Mouse (Mus musculus): ENCODE results near the gene Trim31. TPM values are rescaled to one million over a fixed set of nuclear protein-coding genes. Genes with fewer than 3 reads are reported as not detected.

Gene Trim31
- total RNA-seq, 1 experiment = not detected

GRCm38 (mm10) chr17:36929236-36929932, 31.5 kb downstream of the Trim31 start:
- Histone ChIP-seq H3K4me1 (ENCODE audit: control insufficient read depth in 2 of 2, insufficient read depth in 2 of 2, low read length in 2 of 2, poor library complexity in 1 of 2) (peaks cover 6 to 17% of the 10 kb centered on the region in 2 experiments; a peak in 3 of 4 replicates), H3K9me3 (ENCODE audit: control insufficient read depth, insufficient read depth, low read depth, low read length) (no peaks in the 10 kb centered on the region), H3K4me3 (ENCODE audit: insufficient read depth in 1 of 2, low read depth in 1 of 2, low read length in 2 of 2, poor library complexity in 1 of 2, severe bottlenecking in 1 of 2) (no peak overlapping the region), H3K27ac (ENCODE audit: insufficient read depth, low read depth, low read length, poor library complexity, severe bottlenecking) (no peak overlapping the region; the same call in 1 of the 2 replicates), H3K9ac (ENCODE audit: insufficient read depth, low read depth, low read length, poor library complexity, severe bottlenecking) (no peak overlapping the region), H3K36me3 (ENCODE audit: control insufficient read depth, insufficient read depth, low read length, poor library complexity, severe bottlenecking) (no peaks in the 10 kb centered on the region)
- in situ Hi-C loops (cut with MboI; ENCODE audit: low sequenced_read_pairs in 2 of 2, unreplicated experiment in 2 of 2) = no loop called here
- DNase-seq (ENCODE audit: low read depth, low spot score) = no peak
- TF ChIP-seq MAFK (IDR thresholded peaks at IDR 0.05; ENCODE audit: insufficient read depth, low read depth, low read length) (no peak), HCFC1 (IDR thresholded peaks at IDR 0.05; ENCODE audit: borderline replicate concordance, insufficient read depth, low read length) (no peak), ZNF384 (IDR thresholded peaks at IDR 0.05; ENCODE audit: low read depth, low read length) (no peak), CHD2 (IDR thresholded peaks at IDR 0.05; ENCODE audit: low read depth, low read length) (no peak), ZC3H11A (IDR thresholded peaks at IDR 0.05; ENCODE audit: borderline replicate concordance, low read depth, low read length) (no peak)

DNA sequence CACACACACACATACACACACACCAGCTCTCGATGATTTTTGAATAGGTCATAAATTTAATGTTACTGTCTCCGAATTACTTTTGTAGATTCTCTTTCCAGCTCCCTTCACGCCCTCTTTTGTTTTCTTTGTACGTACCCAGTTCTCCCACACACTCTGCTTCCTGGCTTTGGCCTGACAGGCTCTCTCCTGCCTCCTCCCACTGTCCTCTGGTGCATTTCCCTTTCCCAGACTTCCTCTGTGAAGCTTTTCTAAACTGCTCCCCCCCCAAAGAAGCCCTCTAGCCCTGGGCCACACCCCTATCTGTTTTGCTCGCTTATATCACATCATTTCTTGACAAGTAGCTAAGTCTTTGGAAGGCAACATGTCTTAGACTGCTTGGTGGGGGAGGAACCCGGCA, 32.3 kb downstream of the Trim31 start:
- H3K9me3 ChIP-seq (ENCODE audit: control insufficient read depth, insufficient read depth, low read depth, low read length) = no peaks in the 10 kb centered on the region
- no peak overlapping the region for H3K27ac ChIP-seq (ENCODE audit: insufficient read depth, low read depth, low read length, poor library complexity, severe bottlenecking)
- 0 out of 4 replicates have a peak overlapping the region, but pooled peaks of 1 of the 2 experiments have one; percentile 21 for H3K4me3 ChIP-seq (ENCODE audit: insufficient read depth in 1 of 2, low read depth in 1 of 2, low read length in 2 of 2, poor library complexity in 1 of 2, severe bottlenecking in 1 of 2)
- H3K4me1 ChIP-seq (ENCODE audit: control insufficient read depth in 2 of 2, insufficient read depth in 2 of 2, low read length in 2 of 2, poor library complexity in 1 of 2) = peaks cover 6 to 17% of the 10 kb centered on the region in 2 experiments; a peak in 3 of 4 replicates
- DNase-seq (ENCODE audit: low read depth, low spot score) = no peak
- no peaks in the 10 kb centered on the region for H3K36me3 ChIP-seq (ENCODE audit: control insufficient read depth, insufficient read depth, low read length, poor library complexity, severe bottlenecking)
- TF ChIP-seq ZC3H11A (IDR thresholded peaks at IDR 0.05; ENCODE audit: borderline replicate concordance, low read depth, low read length) = no peak
- no peak for TF ChIP-seq MAFK (IDR thresholded peaks at IDR 0.05; ENCODE audit: insufficient read depth, low read depth, low read length)
- no peak for TF ChIP-seq ZNF384 (IDR thresholded peaks at IDR 0.05; ENCODE audit: low read depth, low read length)
- H3K9ac ChIP-seq (ENCODE audit: insufficient read depth, low read depth, low read length, poor library complexity, severe bottlenecking) = no peak overlapping the region
- in situ Hi-C loops (cut with MboI; ENCODE audit: low sequenced_read_pairs in 2 of 2, unreplicated experiment in 2 of 2) = no loop called here

DNA sequence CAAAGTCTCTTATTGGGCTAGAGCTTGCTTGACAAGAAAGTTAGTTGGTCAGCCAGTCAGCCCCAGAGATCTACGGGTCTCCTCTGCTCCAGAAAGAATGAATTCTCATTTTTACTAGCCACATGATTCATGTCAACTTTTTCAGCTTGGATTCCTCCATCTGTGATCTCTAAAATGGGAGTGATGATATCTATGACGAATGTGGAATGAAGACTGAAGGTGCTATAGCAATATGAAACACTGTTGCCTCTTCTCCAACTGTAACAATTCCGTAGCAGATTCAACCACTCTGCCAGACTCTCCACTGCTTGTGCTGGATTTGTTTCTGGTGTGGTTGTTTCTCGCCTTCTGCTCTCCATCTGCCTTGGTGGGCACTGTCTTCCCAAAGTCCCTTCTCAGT, 33.2 kb downstream of the Trim31 start:
- no peak for DNase-seq (ENCODE audit: low read depth, low spot score)
- no peak for TF ChIP-seq CHD2 (IDR thresholded peaks at IDR 0.05; ENCODE audit: low read depth, low read length)
- TF ChIP-seq MAFK (IDR thresholded peaks at IDR 0.05; ENCODE audit: insufficient read depth, low read depth, low read length) = no peak
- no peak for TF ChIP-seq ZNF384 (IDR thresholded peaks at IDR 0.05; ENCODE audit: low read depth, low read length)
- no peak for TF ChIP-seq HCFC1 (IDR thresholded peaks at IDR 0.05; ENCODE audit: borderline replicate concordance, insufficient read depth, low read length)
- TF ChIP-seq ZC3H11A (IDR thresholded peaks at IDR 0.05; ENCODE audit: borderline replicate concordance, low read depth, low read length) = no peak
- Histone ChIP-seq H3K9ac (ENCODE audit: insufficient read depth, low read depth, low read length, poor library complexity, severe bottlenecking) (no peak overlapping the region), H3K36me3 (ENCODE audit: control insufficient read depth, insufficient read depth, low read length, poor library complexity, severe bottlenecking) (no peaks in the 10 kb centered on the region), H3K4me3 (ENCODE audit: insufficient read depth in 1 of 2, low read depth in 1 of 2, low read length in 2 of 2, poor library complexity in 1 of 2, severe bottlenecking in 1 of 2) (no peak overlapping the region), H3K4me1 (ENCODE audit: control insufficient read depth in 2 of 2, insufficient read depth in 2 of 2, low read length in 2 of 2, poor library complexity in 1 of 2) (peaks cover 6 to 17% of the 10 kb centered on the region in 2 experiments; a peak in 3 of 4 replicates), H3K9me3 (ENCODE audit: control insufficient read depth, insufficient read depth, low read depth, low read length) (no peaks in the 10 kb centered on the region), H3K27ac (ENCODE audit: insufficient read depth, low read depth, low read length, poor library complexity, severe bottlenecking) (no peak overlapping the region)
- in situ Hi-C loops (cut with MboI; ENCODE audit: low sequenced_read_pairs in 2 of 2, unreplicated experiment in 2 of 2) = no loop called here

DNA sequence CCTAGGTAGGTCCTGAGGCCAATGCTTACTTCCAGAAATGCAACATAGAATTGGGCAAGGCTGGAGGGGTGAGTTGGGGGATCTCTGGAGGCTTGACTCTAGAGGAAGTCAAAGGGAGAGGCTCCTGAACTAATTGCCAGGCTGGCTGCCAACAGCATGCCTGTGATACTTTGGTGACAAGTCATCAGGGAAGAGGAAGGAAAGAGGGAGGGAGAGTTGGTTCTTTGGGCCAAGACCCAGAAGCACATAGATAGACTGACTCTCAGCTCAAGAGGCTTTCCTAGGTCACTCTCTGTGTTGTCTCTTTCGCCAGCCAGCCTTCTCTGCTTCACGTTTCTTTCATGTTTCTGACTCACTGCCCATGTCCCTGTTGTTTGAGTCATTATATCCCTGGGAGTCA, 33.9 kb downstream of the Trim31 start:
- Histone ChIP-seq H3K9me3 (ENCODE audit: control insufficient read depth, insufficient read depth, low read depth, low read length) (no peaks in the 10 kb centered on the region), H3K36me3 (ENCODE audit: control insufficient read depth, insufficient read depth, low read length, poor library complexity, severe bottlenecking) (no peaks in the 10 kb centered on the region), H3K4me3 (ENCODE audit: insufficient read depth in 1 of 2, low read depth in 1 of 2, low read length in 2 of 2, poor library complexity in 1 of 2, severe bottlenecking in 1 of 2) (no peak overlapping the region), H3K9ac (ENCODE audit: insufficient read depth, low read depth, low read length, poor library complexity, severe bottlenecking) (no peak overlapping the region), H3K27ac (ENCODE audit: insufficient read depth, low read depth, low read length, poor library complexity, severe bottlenecking) (no peak overlapping the region), H3K4me1 (ENCODE audit: control insufficient read depth in 2 of 2, insufficient read depth in 2 of 2, low read length in 2 of 2, poor library complexity in 1 of 2) (peaks cover 6 to 17% of the 10 kb centered on the region in 2 experiments; a peak in 3 of 4 replicates)
- DNase-seq (ENCODE audit: low read depth, low spot score) = no peak
- TF ChIP-seq HCFC1 (IDR thresholded peaks at IDR 0.05; ENCODE audit: borderline replicate concordance, insufficient read depth, low read length) (no peak), CHD2 (IDR thresholded peaks at IDR 0.05; ENCODE audit: low read depth, low read length) (no peak), MAFK (IDR thresholded peaks at IDR 0.05; ENCODE audit: insufficient read depth, low read depth, low read length) (no peak), ZNF384 (IDR thresholded peaks at IDR 0.05; ENCODE audit: low read depth, low read length) (no peak), ZC3H11A (IDR thresholded peaks at IDR 0.05; ENCODE audit: borderline replicate concordance, low read depth, low read length) (no peak)
- in situ Hi-C loops (cut with MboI; ENCODE audit: low sequenced_read_pairs in 2 of 2, unreplicated experiment in 2 of 2) = no loop called here

Data from ES-E14 (cell line).